Mouse (Mus musculus) olfactory bulb, adult 2 months (tissue): Measurements from ENCODE around the gene Lbhd2.

Experiments
- CTCF ChIP-seq: fragments of 200-500 bp; IDR thresholded peaks from 2 replicates; pipeline ENCODE4 v1.5.1; 2012; ENCODE audit warnings: low read depth, mild to moderate bottlenecking, low read length, moderate library complexity; ENCODE audit not compliant: insufficient read depth
- POLR2A ChIP-seq: fragments of 200-500 bp; IDR thresholded peaks from 2 replicates; pipeline ENCODE4 v1.6.1; 2012; ENCODE audit warnings: mild to moderate bottlenecking, low read depth, low read length, moderate library complexity; ENCODE audit not compliant: insufficient read depth

- TF ChIP-seq POLR2A = no peak
- TF ChIP-seq CTCF = no peak
These were observed 39.4 kb downstream of the Lbhd2 start for GRCm38 (mm10) chr12:111445890-111446613.
